Mouse (Mus musculus): ENCODE measurements around the gene Cntnap1. TPM values are rescaled to one million over a fixed set of nuclear protein-coding genes. Genes with fewer than 3 reads are reported as not detected.

The Cntnap1 gene
- total RNA-seq, 2 experiments from 2014 or later, result 169 to 171 TPM

- no peak overlapping the region for H3K27ac ChIP-seq
- no peak for TF ChIP-seq CTCF (conservative IDR thresholded peaks at IDR 0.05)
- H3K4me3 ChIP-seq, result no peak overlapping the region
- no peak for DNase-seq (ENCODE audit: low spot score in 2 of 2)
Observed at GRCm38 (mm10) chr11:101186526-101187247, 16.4 kb downstream of the Cntnap1 start.

GRCm38 (mm10) chr11:101187541-101187940, 17.2 kb downstream of the Cntnap1 start:
- no peak for TF ChIP-seq CTCF (conservative IDR thresholded peaks at IDR 0.05)
- no peak overlapping the region for H3K27ac ChIP-seq
- DNase-seq (ENCODE audit: low spot score in 2 of 2), result no peak
- H3K4me3 ChIP-seq, result no peak overlapping the region

DNA sequence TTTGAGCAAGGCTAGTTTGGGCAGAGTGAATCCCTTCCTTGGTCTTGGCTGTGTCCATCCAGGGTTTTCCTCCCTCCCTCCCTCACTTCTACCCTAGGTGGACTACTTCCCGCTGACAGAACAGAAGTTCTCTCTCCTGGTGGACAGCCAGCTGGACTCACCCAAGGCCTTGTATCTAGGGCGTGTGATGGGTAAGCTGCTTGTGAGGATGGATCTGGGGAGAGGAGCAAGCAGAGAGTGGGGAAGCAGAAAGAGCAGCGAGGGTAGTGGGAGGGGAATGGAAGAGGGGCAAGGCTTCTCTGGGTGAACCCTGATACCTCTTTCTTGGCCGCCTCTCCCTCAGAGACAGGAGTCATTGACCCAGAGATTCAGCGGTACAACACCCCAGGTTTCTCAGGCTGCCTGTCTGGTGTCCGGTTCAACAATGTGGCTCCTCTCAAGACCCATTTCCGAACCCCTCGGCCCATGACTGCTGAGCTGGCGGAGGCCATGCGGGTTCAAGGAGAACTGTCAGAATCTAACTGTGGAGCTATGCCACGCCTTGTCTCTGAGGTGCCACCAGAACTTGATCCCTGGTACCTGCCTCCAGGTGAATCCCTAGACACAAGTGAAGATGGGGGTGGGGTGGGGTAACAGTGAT, 18.0 kb downstream of the Cntnap1 start:
- H3K4me3 ChIP-seq, result no peak overlapping the region
- TF ChIP-seq CTCF (conservative IDR thresholded peaks at IDR 0.05), result no peak
- peak overlapping the region; percentile 83 for H3K27ac ChIP-seq
- no peak for DNase-seq (ENCODE audit: low spot score in 2 of 2)

DNA sequence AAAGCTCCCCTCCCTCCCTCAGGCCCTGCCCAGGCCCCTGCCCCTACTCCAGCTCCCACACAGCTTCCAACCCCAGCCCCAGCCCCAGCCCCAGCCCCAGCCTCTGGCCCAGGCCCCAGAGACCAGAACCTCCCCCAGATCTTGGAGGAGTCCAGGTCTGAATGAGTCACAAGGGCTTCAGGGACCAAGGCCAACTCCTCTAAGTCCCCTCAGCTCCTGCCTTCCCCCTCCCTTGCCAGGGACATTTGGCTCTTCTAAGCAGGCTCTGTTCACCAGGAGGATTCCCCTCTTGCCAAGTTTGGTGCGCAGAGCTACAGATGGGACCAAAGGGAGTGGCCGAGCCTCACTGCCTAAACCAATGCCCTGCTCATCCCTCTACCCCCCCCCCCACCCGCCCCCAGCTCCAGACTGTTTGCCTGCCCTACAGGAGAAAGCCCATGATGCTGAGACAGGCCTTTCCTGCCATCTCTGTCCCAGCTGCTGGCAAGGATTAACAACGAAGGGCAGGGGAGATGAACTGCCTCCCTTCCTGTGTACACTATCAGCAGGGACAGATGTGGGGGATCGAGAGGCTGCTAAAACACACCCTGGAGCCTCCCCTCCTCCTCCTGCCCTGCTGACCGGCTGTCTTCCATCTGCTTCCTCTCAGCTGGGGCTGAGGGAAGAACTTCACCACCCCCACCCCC, 19.3 kb downstream of the Cntnap1 start:
- H3K4me3 ChIP-seq, result no peak overlapping the region
- H3K27ac ChIP-seq, result peak overlapping the region; percentile 83
- no peak for TF ChIP-seq CTCF (conservative IDR thresholded peaks at IDR 0.05)
- DNase-seq (ENCODE audit: low spot score in 2 of 2), result peak; percentile 56 to 79

DNA sequence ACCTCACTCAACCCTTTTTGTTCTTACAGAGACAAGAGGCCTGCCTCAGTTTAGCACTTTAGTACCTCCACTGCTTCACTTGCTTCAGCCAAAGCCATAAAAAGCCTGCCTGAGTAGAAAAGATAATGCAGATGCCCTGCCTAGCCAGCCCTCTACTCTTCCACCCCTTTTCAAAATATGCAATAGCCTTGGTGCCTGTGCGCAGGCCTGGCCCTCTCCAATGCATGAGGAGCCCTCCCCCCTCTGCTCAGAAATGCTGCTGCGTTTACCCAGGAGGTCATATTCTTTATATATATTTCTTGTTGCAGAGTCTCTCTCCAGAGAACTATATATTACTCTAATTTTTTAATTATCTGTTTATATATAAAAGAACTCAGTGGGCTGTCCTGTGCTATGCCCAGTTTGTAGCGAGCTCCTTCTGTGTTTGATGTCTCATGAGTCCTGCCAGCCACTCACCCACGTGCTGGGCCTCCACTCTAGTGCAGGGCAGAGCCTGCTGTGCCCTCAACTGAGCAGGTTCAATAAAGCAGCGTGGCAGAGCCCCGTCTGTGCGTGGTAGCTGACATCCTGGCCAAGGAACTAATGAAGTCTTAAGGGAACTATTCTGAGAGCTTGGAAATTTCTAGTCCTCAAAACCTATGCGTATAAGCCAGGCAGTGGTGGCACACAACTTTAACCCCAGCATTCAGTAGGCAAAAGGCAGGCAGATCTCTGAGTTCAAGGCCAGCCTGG, 20.0 kb downstream of the Cntnap1 start:
- no peak overlapping the region for H3K4me3 ChIP-seq
- no peak for DNase-seq (ENCODE audit: low spot score in 2 of 2)
- TF ChIP-seq CTCF (conservative IDR thresholded peaks at IDR 0.05), result no peak
- H3K27ac ChIP-seq, result peak overlapping the region; percentile 83

GRCm38 (mm10) chr11:101190913-101191907, 20.9 kb downstream of the Cntnap1 start:
- no peak for DNase-seq (ENCODE audit: low spot score in 2 of 2)
- Histone ChIP-seq H3K4me3 (no peak overlapping the region), H3K27ac (peak overlapping the region; percentile 83)
- no peak for TF ChIP-seq CTCF (conservative IDR thresholded peaks at IDR 0.05)

DNA sequence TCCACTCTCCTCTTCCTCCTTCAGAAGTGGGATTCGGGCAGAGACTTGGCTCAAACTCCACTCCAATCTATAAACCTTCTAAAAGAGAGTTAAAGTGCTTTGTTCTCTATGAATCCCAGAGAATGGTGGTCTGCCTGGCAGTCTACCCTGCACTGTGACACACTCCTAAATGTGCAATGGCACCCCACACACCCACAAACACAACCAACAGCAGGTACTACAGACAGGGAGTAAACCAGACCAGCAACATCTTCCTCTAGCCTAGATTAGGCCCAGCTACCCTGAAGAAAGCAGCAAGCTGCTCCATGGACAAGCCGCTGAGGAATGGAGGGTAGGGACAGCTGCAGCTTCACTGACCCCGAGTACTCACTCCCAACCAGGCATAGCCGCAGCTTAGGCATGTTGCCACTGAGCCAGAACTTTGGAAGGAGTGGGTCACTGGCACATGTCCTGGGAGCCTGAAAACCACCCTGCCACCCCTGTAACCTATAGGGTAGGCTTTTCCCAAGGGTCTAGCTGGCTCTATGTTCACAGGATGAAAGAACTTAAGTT, 21.7 kb downstream of the Cntnap1 start:
- Histone ChIP-seq H3K4me3 (no peak overlapping the region), H3K27ac (peak overlapping the region; percentile 83)
- TF ChIP-seq CTCF (conservative IDR thresholded peaks at IDR 0.05), result no peak
- no peak for DNase-seq (ENCODE audit: low spot score in 2 of 2)

GRCm38 (mm10) chr11:101192646-101193045, 22.3 kb downstream of the Cntnap1 start:
- H3K4me3 ChIP-seq, result no peak overlapping the region
- H3K27ac ChIP-seq, result peak overlapping the region; percentile 83
- TF ChIP-seq CTCF (conservative IDR thresholded peaks at IDR 0.05), result no peak
- no peak for DNase-seq (ENCODE audit: low spot score in 2 of 2)

DNA sequence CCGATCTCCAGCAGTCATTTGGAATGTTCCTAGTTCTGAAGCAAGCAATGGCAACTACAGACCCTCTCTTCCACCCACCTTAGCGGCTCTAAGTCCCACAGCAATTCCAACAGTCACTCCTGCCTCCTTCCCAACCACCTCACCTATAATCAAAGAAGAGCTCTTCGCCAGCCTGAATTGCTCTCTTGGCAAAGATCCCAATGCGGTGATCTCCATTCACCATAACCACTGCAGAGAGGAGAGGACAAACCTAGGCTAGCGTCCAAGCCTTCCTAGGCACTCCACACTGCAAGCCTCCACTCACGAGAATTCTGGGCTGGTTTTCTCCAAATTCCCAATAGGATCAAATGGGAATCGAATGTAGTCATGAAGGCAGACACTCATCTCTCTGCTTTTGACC, 22.8 kb downstream of the Cntnap1 start:
- no peak for DNase-seq (ENCODE audit: low spot score in 2 of 2)
- no peak for TF ChIP-seq CTCF (conservative IDR thresholded peaks at IDR 0.05)
- Histone ChIP-seq H3K4me3 (no peak overlapping the region), H3K27ac (no peak overlapping the region; the same call in 1 of the 2 replicates)

DNA sequence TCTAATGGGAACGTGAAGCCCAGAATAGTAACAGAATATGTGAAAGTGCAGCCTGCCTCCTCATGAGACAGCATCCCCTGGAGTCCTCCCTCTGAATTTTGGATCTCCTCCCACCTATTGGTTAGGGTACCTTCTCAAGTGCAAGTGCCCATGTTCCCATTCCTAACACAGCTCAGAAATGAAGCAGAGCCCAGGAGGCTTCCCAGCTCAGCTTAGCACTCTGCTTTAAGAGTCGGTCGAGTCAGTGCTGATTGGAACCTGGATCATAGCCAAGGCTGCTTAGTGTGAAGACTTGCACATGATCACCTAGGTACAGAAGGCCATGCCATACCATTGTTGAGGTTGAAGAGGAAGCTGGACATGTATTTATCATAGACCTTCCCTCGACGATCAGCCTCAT, 23.8 kb downstream of the Cntnap1 start:
- Histone ChIP-seq H3K4me3 (no peak overlapping the region), H3K27ac (peak overlapping the region; percentile 70)
- TF ChIP-seq CTCF (conservative IDR thresholded peaks at IDR 0.05), result no peak
- DNase-seq (ENCODE audit: low spot score in 2 of 2), result no peak

- DNase-seq (ENCODE audit: low spot score in 2 of 2), result no peak
- no peak for TF ChIP-seq CTCF (conservative IDR thresholded peaks at IDR 0.05)
- H3K27ac ChIP-seq, result peak overlapping the region; percentile 70
- H3K4me3 ChIP-seq, result no peak overlapping the region
Observed at GRCm38 (mm10) chr11:101194643-101195042, 24.3 kb downstream of the Cntnap1 start.
